Mouse (Mus musculus) lung, embryonic 14.5 days (tissue): Measurements from ENCODE around the gene Vil1. TPM values are rescaled to one million over a fixed set of nuclear protein-coding genes. Genes with fewer than 3 reads are reported as not detected.

Experiments
- ATAC-seq: fragments of 200-750 bp; cut with Nextera tagmentation; 2 replicates; pipeline ENCODE4 v1.8.0; 2017; ENCODE audit warnings: mild to moderate bottlenecking, moderate TSS enrichment, moderate library complexity; ENCODE audit not compliant: insufficient read depth
- DNase-seq: peaks from one replicate; pipeline ENCODE4 v3.0.0-alpha.2; 2015
- H3K27ac ChIP-seq: fragments of 300-500 bp; sonication (generic); 2 replicates; pipeline ENCODE4 v1.5.1; 2014; ENCODE audit warnings: low read depth, mild to moderate bottlenecking, moderate library complexity
- H3K27me3 ChIP-seq: fragments of 300-500 bp; sonication (generic); 2 replicates; pipeline ENCODE4 v1.6.1; 2014; ENCODE audit warnings: low read length, control low read depth; ENCODE audit not compliant: insufficient read depth
- H3K36me3 ChIP-seq: fragments of 300-500 bp; sonication (generic); 2 replicates; pipeline ENCODE4 v1.6.1; 2014; ENCODE audit warnings: control low read depth; ENCODE audit not compliant: insufficient read depth
- H3K4me1 ChIP-seq: fragments of 300-500 bp; sonication (generic); 2 replicates; pipeline ENCODE4 v1.6.1; 2014; ENCODE audit warnings: antibody characterized with exemption, control low read depth; ENCODE audit not compliant: insufficient read depth
- H3K4me2 ChIP-seq: fragments of 300-500 bp; sonication (generic); 2 replicates; pipeline ENCODE4 v1.6.1; 2014; ENCODE audit warnings: mild to moderate bottlenecking
- H3K4me3 ChIP-seq: fragments of 300-500 bp; sonication (generic); 2 replicates; pipeline ENCODE4 v1.5.1; 2014; ENCODE audit warnings: low read depth, low read length
- H3K9ac ChIP-seq: fragments of 300-500 bp; sonication (generic); 2 replicates; pipeline ENCODE4 v1.6.1; 2014
- H3K9me3 ChIP-seq: fragments of 300-500 bp; sonication (generic); 2 replicates; pipeline ENCODE4 v1.6.1; 2016; ENCODE audit warnings: low read depth, low read length, control low read depth
- CTCF ChIP-seq: IDR thresholded peaks from 2 replicates; pipeline ENCODE4 v1.5.1; 2016; ENCODE audit warnings: antibody characterized with exemption, low read depth
- WGBS: fragments of 180-500 bp; shearing (Covaris S2); extraction: QIAGEN DNeasy Blood & Tissue Kit; methylation state at CpG from one replicate; pipeline ENCODE4 v1.1.7; 2014; 5-methylcytosine and 5-hydroxymethylcytosine counted together
- polyA plus RNA-seq: library from polyadenylated mRNA; unstranded; fragments of >200 nt; fragmentation: Nextera tagmentation; extraction: Ambion mirVana; gene quantifications from 2 replicates; pipeline ENCODE4 v1.2.1, GENCODE M21; 2014

Vil1 gene
- polyA plus RNA-seq, 1 experiment from 2014 or later, result 0.42 TPM

GRCm38 (mm10) chr1:74367886-74368645 is 41.1 kb upstream of the Vil1 start:
- ATAC-seq (peak; percentile 92), DNase-seq (peak; percentile 79)
- Histone ChIP-seq H3K36me3 (no peaks in the 10 kb centered on the region), H3K9me3 (no peaks in the 10 kb centered on the region), H3K27ac (no peak overlapping the region), H3K9ac (peak overlapping the region; percentile 44; the same call in 1 of the 2 replicates), H3K4me2 (peak overlapping the region; percentile 67), H3K4me1 (peaks cover 6% of the 10 kb centered on the region; the same call in 1 of the 2 replicates), H3K4me3 (peak overlapping the region; percentile 27), H3K27me3 (no peaks in the 10 kb centered on the region)
- TF ChIP-seq CTCF, result peak; percentile 42
- WGBS, result 9% methylated on average over 34 of the region's 34 CpGs

GRCm38 (mm10) chr1:74370040-74370439 is 39.1 kb upstream of the Vil1 start:
- WGBS, result 30% methylated on average over 4 of the region's 4 CpGs
- DNase-seq (no peak), ATAC-seq (no peak)
- H3K4me3 ChIP-seq, result no peak overlapping the region
- no peaks in the 10 kb centered on the region for H3K27me3 ChIP-seq
- no peak overlapping the region for H3K27ac ChIP-seq
- H3K36me3 ChIP-seq, result no peaks in the 10 kb centered on the region
- peaks cover 6% of the 10 kb centered on the region; the same call in 1 of the 2 replicates for H3K4me1 ChIP-seq
- H3K9me3 ChIP-seq, result no peaks in the 10 kb centered on the region
- no peak overlapping the region for H3K4me2 ChIP-seq
- TF ChIP-seq CTCF, result no peak
- H3K9ac ChIP-seq, result no peak overlapping the region

- Histone ChIP-seq H3K27me3 (no peaks in the 10 kb centered on the region), H3K36me3 (no peaks in the 10 kb centered on the region), H3K4me1 (no peaks in the 10 kb centered on the region), H3K27ac (no peak overlapping the region), H3K9me3 (no peaks in the 10 kb centered on the region), H3K4me3 (no peak overlapping the region), H3K4me2 (no peak overlapping the region), H3K9ac (no peak overlapping the region)
- WGBS, result 45% methylated on average over 4 of the region's 4 CpGs
- ATAC-seq (no peak), DNase-seq (no peak)
- TF ChIP-seq CTCF, result no peak
Observed at GRCm38 (mm10) chr1:74373372-74373771, 35.8 kb upstream of the Vil1 start.

- DNase-seq (no peak), ATAC-seq (no peak)
- Histone ChIP-seq H3K4me3 (no peak within 1 kb of the TSS), H3K4me2 (no peak within 1 kb of the TSS), H3K27ac (no peak within 1 kb of the TSS), H3K4me1 (no peaks in the 10 kb centered on the region), H3K36me3 (no peaks in the 10 kb centered on the region), H3K9ac (no peak within 1 kb of the TSS), H3K9me3 (no peaks in the 10 kb centered on the region), H3K27me3 (no peaks in the 10 kb centered on the region)
- no peak for TF ChIP-seq CTCF
- 64% methylated on average over 8 of the region's 8 CpGs for WGBS
Observed at GRCm38 (mm10) chr1:74374980-74375379, 34.2 kb upstream of the Vil1 start, which contains the start of gene Slc11a1. Gene Slc11a1 (plus strand): TSS chr1:74375195.

- Histone ChIP-seq H3K27me3 (no peaks in the 10 kb centered on the region), H3K4me3 (no peak overlapping the region), H3K36me3 (no peaks in the 10 kb centered on the region), H3K9ac (no peak overlapping the region), H3K4me2 (no peak overlapping the region), H3K4me1 (no peaks in the 10 kb centered on the region), H3K9me3 (no peaks in the 10 kb centered on the region), H3K27ac (no peak overlapping the region)
- DNase-seq (no peak), ATAC-seq (no peak)
- WGBS, result 74% methylated on average over 10 of the region's 10 CpGs
- TF ChIP-seq CTCF, result no peak
Observed at GRCm38 (mm10) chr1:74375561-74375960, 33.6 kb upstream of the Vil1 start.

- Histone ChIP-seq H3K4me1 (no peaks in the 10 kb centered on the region), H3K27ac (no peak overlapping the region), H3K36me3 (no peaks in the 10 kb centered on the region), H3K9me3 (no peaks in the 10 kb centered on the region), H3K4me3 (no peak overlapping the region), H3K27me3 (no peaks in the 10 kb centered on the region), H3K9ac (no peak overlapping the region), H3K4me2 (no peak overlapping the region)
- TF ChIP-seq CTCF, result no peak
- WGBS, result 81% methylated on average over 4 of the region's 4 CpGs
- DNase-seq (no peak), ATAC-seq (no peak)
Observed at GRCm38 (mm10) chr1:74376396-74376795, 32.8 kb upstream of the Vil1 start.

DNA sequence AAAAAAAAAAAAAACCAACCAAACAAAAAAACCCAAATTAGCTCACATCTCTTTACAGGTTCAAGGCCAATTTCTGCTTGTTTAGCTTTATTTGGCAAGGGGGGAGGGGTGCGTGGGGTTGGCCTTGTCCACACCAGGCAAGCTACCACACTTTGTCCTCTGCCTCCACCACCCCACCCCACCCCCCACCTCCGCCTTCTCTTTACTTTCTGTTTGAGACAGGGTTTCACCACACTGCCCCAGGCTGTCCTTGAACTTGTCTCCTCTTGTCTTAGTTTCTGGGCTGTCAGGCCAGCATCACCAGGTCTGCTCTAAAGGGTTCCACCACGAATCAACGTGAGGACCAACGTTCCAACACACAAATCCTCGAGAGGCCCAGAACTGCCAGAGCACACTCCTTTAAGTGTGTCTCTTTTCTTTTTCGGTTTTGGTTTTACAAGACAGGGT is 30.1 kb upstream of the Vil1 start:
- no peak for ATAC-seq
- TF ChIP-seq CTCF, result no peak

More for the DNA sequence above, 30.1 kb upstream of the Vil1 start:
- no peaks in the 10 kb centered on the region for H3K4me1 ChIP-seq
- no peak overlapping the region for H3K4me2 ChIP-seq
- 81% methylated on average over 7 of the region's 7 CpGs for WGBS
- no peak for DNase-seq
- no peaks in the 10 kb centered on the region for H3K36me3 ChIP-seq
- H3K27me3 ChIP-seq, result no peaks in the 10 kb centered on the region
- no peak overlapping the region for H3K4me3 ChIP-seq
- H3K27ac ChIP-seq, result no peak overlapping the region
- H3K9ac ChIP-seq, result no peak overlapping the region
- no peaks in the 10 kb centered on the region for H3K9me3 ChIP-seq
